ENCODE assay signal across 18 mouse cellular contexts in the genomic region with DNA sequence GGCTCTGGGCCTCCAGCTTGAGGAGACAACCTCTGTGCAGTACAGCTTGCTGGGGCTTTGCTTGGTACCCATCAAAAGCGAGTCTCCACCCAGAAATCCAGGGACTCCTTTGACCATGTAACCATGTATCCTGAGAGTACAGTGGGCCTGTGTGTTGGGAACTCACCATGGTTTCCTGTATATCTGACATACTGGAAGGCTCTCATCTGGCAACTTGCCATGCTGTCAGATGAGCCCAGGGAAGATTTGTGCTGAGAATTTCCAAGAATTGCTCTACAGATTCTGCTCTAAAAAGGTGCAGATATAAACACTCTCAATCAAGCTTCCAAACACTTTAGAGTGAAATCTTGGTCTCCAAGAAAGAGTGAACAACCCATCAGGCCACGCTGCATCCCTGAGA. TPM values are rescaled to one million over a fixed set of nuclear protein-coding genes. Genes with fewer than 3 reads are reported as not detected.
A peak's percentile ranks its signal among the peaks of the same experiment; 100 is the strongest.
DNase-seq lines count a peak whose midpoint lies in the region; ATAC-seq and TF ChIP-seq lines count a peak whose summit lies in the region.
"Had no signal": no experiment of that assay in that cellular context is flagged by ENCODE, and none has a peak within 500 bp of the region (broad histone marks: within the 10 kb centered on the region; RNA-seq: fewer than 3 reads in every experiment).

No protein-coding gene starts in this region.

- no peak overlapping the region for H3K4me3 ChIP-seq in forebrain, embryonic 14.5 days (ENCODE audit: low read depth, low read length)
- no peak overlapping the region for H3K4me3 ChIP-seq in forebrain, embryonic 10.5 days
- no peak overlapping the region for H3K4me3 ChIP-seq in lung, embryonic 14.5 days (ENCODE audit: low read depth, low read length)
- no peak overlapping the region for H3K4me3 ChIP-seq in stomach, postnatal 0 days (ENCODE audit: low read depth, low read length)
- H3K4me3 ChIP-seq: embryonic facial prominence, embryonic 10.5 days; heart, adult 2 months; heart, embryonic 12.5 days had no signal

- no peaks in the 10 kb centered on the region for H3K4me1 ChIP-seq in forebrain, embryonic 14.5 days (ENCODE audit: control insufficient read depth, insufficient read depth, low read length)
- no peaks in the 10 kb centered on the region for H3K4me1 ChIP-seq in forebrain, embryonic 10.5 days
- H3K4me1 ChIP-seq in lung, embryonic 14.5 days (ENCODE audit: insufficient read depth): no peaks in the 10 kb centered on the region
- H3K4me1 ChIP-seq in stomach, postnatal 0 days (replicated peaks; ENCODE audit: control insufficient read depth, insufficient read depth): no peaks in the 10 kb centered on the region
- H3K4me1 ChIP-seq: embryonic facial prominence, embryonic 10.5 days had no signal

- no peak overlapping the region for H3K27ac ChIP-seq in forebrain, embryonic 14.5 days (ENCODE audit: low read depth, low read length)
- H3K27ac ChIP-seq in forebrain, embryonic 10.5 days: no peak overlapping the region
- H3K27ac ChIP-seq in lung, embryonic 14.5 days (ENCODE audit: low read depth): no peak overlapping the region
- no peak overlapping the region for H3K27ac ChIP-seq in stomach, postnatal 0 days (replicated peaks)
- H3K27ac ChIP-seq: embryonic facial prominence, embryonic 10.5 days; heart, adult 2 months; hindbrain, postnatal 0 days had no signal

- ATAC-seq in forebrain, embryonic 14.5 days: no peak
- ATAC-seq in lung, embryonic 14.5 days (ENCODE audit: insufficient read depth): no peak
- ATAC-seq in stomach, postnatal 0 days (ENCODE audit: low FRiP score, low TSS enrichment): no peak
- ATAC-seq: forebrain, embryonic 16.5 days; hindbrain, postnatal 0 days had no signal

- H3K9me3 ChIP-seq in forebrain, embryonic 14.5 days (replicated peaks; ENCODE audit: control insufficient read depth, low read length): no peaks in the 10 kb centered on the region
- no peaks in the 10 kb centered on the region for H3K9me3 ChIP-seq in forebrain, embryonic 10.5 days
- no peaks in the 10 kb centered on the region for H3K9me3 ChIP-seq in lung, embryonic 14.5 days (ENCODE audit: low read depth, low read length)
- H3K9me3 ChIP-seq in stomach, postnatal 0 days (ENCODE audit: control insufficient read depth, low read length): no peaks in the 10 kb centered on the region
- H3K9me3 ChIP-seq: embryonic facial prominence, embryonic 10.5 days; heart, embryonic 12.5 days had no signal

- WGBS in forebrain, embryonic 14.5 days: 87% methylated on average over 2 of the region's 2 CpGs
- WGBS in forebrain, embryonic 10.5 days: 90% methylated on average over 2 of the region's 2 CpGs
- WGBS in lung, embryonic 14.5 days: 72% methylated on average over 2 of the region's 2 CpGs
- 60% methylated on average over 2 of the region's 2 CpGs for WGBS in stomach, postnatal 0 days

- H3K4me2 ChIP-seq in forebrain, embryonic 14.5 days (ENCODE audit: low read length): no peak overlapping the region
- H3K4me2 ChIP-seq in lung, embryonic 14.5 days: no peak overlapping the region
- no peak overlapping the region for H3K4me2 ChIP-seq in stomach, postnatal 0 days (replicated peaks; ENCODE audit: low read depth)
- H3K4me2 ChIP-seq: heart, embryonic 12.5 days had no signal

- no peak for TF ChIP-seq EP300 in stomach, postnatal 0 days (optimal IDR thresholded peaks at IDR 0.05)

- peak; percentile 22 for DNase-seq in forebrain, embryonic 14.5 days (ENCODE audit: low spot score)
- DNase-seq in forebrain, embryonic 10.5 days (ENCODE audit: extremely low spot score, low spot score): no peak
- peak; percentile 17 for DNase-seq in kidney, postnatal 10 days
- DNase-seq in kidney, adult 9 months: no peak
- DNase-seq in lung, embryonic 14.5 days: peak; percentile 65
- DNase-seq in lung, postnatal 14 days: no peak
- DNase-seq in stomach, postnatal 0 days (ENCODE audit: low spot score): peak; percentile 16
- DNase-seq: adrenal gland, adult 2 months; adrenal gland, postnatal 25 days; cerebellum, adult 8-10 months; gastrocnemius, postnatal 14 days; heart, adult 2 months had no signal

- TF ChIP-seq CTCF in lung, embryonic 14.5 days (IDR thresholded peaks at IDR 0.05; ENCODE audit: low read depth): no peak
- no peak for TF ChIP-seq CTCF in stomach, postnatal 0 days (IDR thresholded peaks at IDR 0.05; ENCODE audit: low read depth)

- H3K9ac ChIP-seq in forebrain, embryonic 14.5 days (ENCODE audit: low read length): no peak overlapping the region
- no peak overlapping the region for H3K9ac ChIP-seq in lung, embryonic 14.5 days
- H3K9ac ChIP-seq in stomach, postnatal 0 days (ENCODE audit: low read length): no peak overlapping the region
- H3K9ac ChIP-seq: heart, embryonic 12.5 days had no signal

- no peaks in the 10 kb centered on the region for H3K36me3 ChIP-seq in forebrain, embryonic 14.5 days (ENCODE audit: control insufficient read depth, insufficient read depth, low read length)
- no peaks in the 10 kb centered on the region for H3K36me3 ChIP-seq in forebrain, embryonic 10.5 days (replicated peaks)
- H3K36me3 ChIP-seq in lung, embryonic 14.5 days (ENCODE audit: insufficient read depth): no peaks in the 10 kb centered on the region
- H3K36me3 ChIP-seq in stomach, postnatal 0 days (ENCODE audit: control insufficient read depth, insufficient read depth, low read length): no peaks in the 10 kb centered on the region
- H3K36me3 ChIP-seq: embryonic facial prominence, embryonic 10.5 days; heart, embryonic 12.5 days had no signal

- H3K27me3 ChIP-seq in forebrain, embryonic 14.5 days (replicated peaks; ENCODE audit: control insufficient read depth, insufficient read depth, low read length): no peaks in the 10 kb centered on the region
- no peaks in the 10 kb centered on the region for H3K27me3 ChIP-seq in forebrain, embryonic 10.5 days (ENCODE audit: poor library complexity, severe bottlenecking)
- H3K27me3 ChIP-seq in lung, embryonic 14.5 days (ENCODE audit: insufficient read depth, low read length): no peaks in the 10 kb centered on the region
- no peaks in the 10 kb centered on the region for H3K27me3 ChIP-seq in stomach, postnatal 0 days (ENCODE audit: control insufficient read depth, insufficient read depth, low read length)
- H3K27me3 ChIP-seq: CH12.LX had no signal

RNA-seq across cellular contexts. Expression of gene Adgra1, which starts 56.7 kb away (rescaled TPM):
- 7.4 and 8.1 TPM in 2 replicates for polyA plus RNA-seq in forebrain, embryonic 14.5 days (2014; fragmentation: Nextera tagmentation; extraction: Ambion mirVana)
- polyA plus RNA-seq in forebrain, embryonic 10.5 days (2016; fragmentation: Nextera tagmentation; extraction: Ambion mirVana): 1.1 and 1.8 TPM in 2 replicates
- not detected in 2 replicates for polyA plus RNA-seq in lung, embryonic 14.5 days (2014; fragmentation: Nextera tagmentation; extraction: Ambion mirVana)
- 0.55 and 1.1 TPM in 2 replicates for polyA plus RNA-seq in stomach, postnatal 0 days (2015; fragmentation: Nextera tagmentation; extraction: Ambion mirVana)
- polyA plus RNA-seq: heart, embryonic 16.5 days had no signal

Comparison
In these comparisons a context has a peak if more than half of its experiments do, and no peak if none do; other contexts are left out.
1. DNase-seq: peak in forebrain, embryonic 14.5 days (single experiment), kidney, postnatal 10 days (single experiment), lung, embryonic 14.5 days (single experiment) and stomach, postnatal 0 days (single experiment); none in forebrain, embryonic 10.5 days (single experiment), kidney, adult 9 months (single experiment) and lung, postnatal 14 days (single experiment).